Mouse (Mus musculus) stomach, embryonic 14.5 days (tissue): ENCODE data around the gene Cp. TPM values are rescaled to one million over a fixed set of nuclear protein-coding genes. Genes with fewer than 3 reads are reported as not detected.
"Not testable (repeated sequence)": the region's sequence is repeated elsewhere in the genome, so short reads cannot be mapped to it uniquely, and the experiment has no call there.

Source experiments
- ATAC-seq: fragments of 200-750 bp; cut with Nextera tagmentation; 2 replicates; pipeline ENCODE4 v1.8.0; 2017; ENCODE audit warnings: low read depth, moderate TSS enrichment; ENCODE audit not compliant: insufficient number of reproducible peaks, insufficient read depth, low FRiP score
- H3K27ac ChIP-seq: fragments of 300-500 bp; sonication (generic); 2 replicates; pipeline ENCODE4 v1.5.1; 2014; ENCODE audit warnings: mild to moderate bottlenecking, low read length, moderate library complexity, mixed read lengths
- H3K27me3 ChIP-seq: fragments of 300-500 bp; sonication (generic); 2 replicates; pipeline ENCODE4 v1.6.1; 2014; ENCODE audit warnings: low read length, control low read depth, mixed read lengths; ENCODE audit not compliant: control insufficient read depth, insufficient read depth
- H3K36me3 ChIP-seq: fragments of 300-500 bp; sonication (generic); 2 replicates; pipeline ENCODE4 v1.6.1; 2014; ENCODE audit warnings: mild to moderate bottlenecking, control low read depth, low read length, moderate library complexity, mixed read lengths; ENCODE audit not compliant: control insufficient read depth, insufficient read depth
- H3K4me1 ChIP-seq: fragments of 300-500 bp; sonication (generic); 2 replicates; pipeline ENCODE4 v1.6.1; 2014; ENCODE audit warnings: low read length, control low read depth, mixed read lengths; ENCODE audit not compliant: control insufficient read depth, insufficient read depth
- H3K4me2 ChIP-seq: fragments of 300-500 bp; sonication (generic); replicated peaks from 2 replicates; pipeline ENCODE4 v1.6.1; 2014; ENCODE audit warnings: low read depth, low read length, control low read depth
- H3K4me3 ChIP-seq: fragments of 300-500 bp; sonication (generic); 2 replicates; pipeline ENCODE4 v1.5.1; 2014; ENCODE audit warnings: low read depth, low read length, control low read depth
- H3K9ac ChIP-seq: fragments of 300-500 bp; sonication (generic); replicated peaks from 2 replicates; pipeline ENCODE4 v1.6.1; 2014; ENCODE audit warnings: low read depth, mild to moderate bottlenecking, control low read depth, low read length, moderate library complexity, mixed read lengths
- H3K9me3 ChIP-seq: fragments of 300-500 bp; sonication (generic); 2 replicates; pipeline ENCODE4 v1.6.1; 2016; ENCODE audit warnings: low read depth, low read length, control low read depth; ENCODE audit not compliant: control insufficient read depth
- WGBS: fragments of 180-500 bp; shearing (Covaris S2); extraction: QIAGEN DNeasy Blood & Tissue Kit; methylation state at CpG from one replicate; pipeline ENCODE4 v1.1.7; 2014; 5-methylcytosine and 5-hydroxymethylcytosine counted together
- polyA plus RNA-seq: library from polyadenylated mRNA; unstranded; fragments of >200 nt; fragmentation: Nextera tagmentation; extraction: Ambion mirVana; gene quantifications from 2 replicates; pipeline ENCODE4 v1.2.1, GENCODE M21; 2014

Cp gene
- polyA plus RNA-seq: 0.28 and 0.84 TPM in 2 replicates

DNA sequence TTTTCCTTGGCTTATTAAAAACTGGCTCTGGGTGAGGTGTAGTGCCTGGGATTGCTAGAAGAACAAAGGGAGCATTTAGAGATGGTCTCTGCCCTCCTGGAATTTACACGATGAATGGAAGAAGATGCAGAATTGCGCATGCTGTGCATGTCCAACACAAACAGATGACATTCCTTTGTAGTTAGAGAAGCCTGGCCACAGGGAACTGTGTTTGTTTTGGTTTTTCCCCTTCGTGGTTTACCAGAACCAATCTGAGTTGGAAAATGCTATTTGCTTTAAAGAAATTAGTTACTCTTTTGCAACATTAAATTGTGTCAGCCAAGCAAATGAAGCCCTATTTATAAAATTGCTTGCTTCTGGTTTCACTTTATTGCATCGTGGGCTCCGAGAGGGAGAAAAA is at the start of gene Cp:
Cp (plus strand) TSS at position 170 of the 400 bp plus-strand sequence.
- H3K4me2 ChIP-seq: no peak within 1 kb of the TSS
- H3K4me3 ChIP-seq: no peak within 1 kb of the TSS
- no peaks in the 10 kb centered on the region for H3K27me3 ChIP-seq
- no peak for ATAC-seq
- WGBS: 57% methylated on average over 5 of the region's 5 CpGs
- H3K27ac ChIP-seq: no peak within 1 kb of the TSS
- no peak within 1 kb of the TSS for H3K9ac ChIP-seq
- no peaks in the 10 kb centered on the region for H3K36me3 ChIP-seq
- no peaks in the 10 kb centered on the region for H3K9me3 ChIP-seq
- H3K4me1 ChIP-seq: no peaks in the 10 kb centered on the region

DNA sequence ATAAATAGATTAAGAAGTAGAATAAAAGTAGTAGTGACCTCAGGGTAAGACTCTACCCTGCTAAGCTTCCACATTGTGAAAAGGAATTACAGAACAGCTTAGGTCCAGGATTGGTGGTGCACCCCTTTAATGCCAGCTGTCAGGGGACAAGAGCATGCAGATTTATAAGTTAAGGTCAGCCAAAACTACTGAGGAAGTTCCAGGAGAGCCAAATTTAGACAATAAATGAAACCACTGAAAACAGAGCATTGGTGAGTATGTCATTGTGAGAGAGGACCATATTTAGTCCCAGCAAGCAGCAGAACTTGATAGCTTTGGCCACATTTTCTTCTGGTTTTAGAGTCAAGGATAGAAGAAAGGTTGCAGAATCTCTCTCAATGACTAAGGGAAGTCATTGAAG is 8.3 kb upstream of the Cp start:
- H3K36me3 ChIP-seq: no peaks in the 10 kb centered on the region
- no peak for ATAC-seq
- no peak overlapping the region for H3K4me2 ChIP-seq
- no peak overlapping the region for H3K27ac ChIP-seq
- H3K9ac ChIP-seq: no peak overlapping the region
- H3K4me1 ChIP-seq: no peaks in the 10 kb centered on the region
- H3K4me3 ChIP-seq: no peak overlapping the region
- H3K27me3 ChIP-seq: no peaks in the 10 kb centered on the region
- no peaks in the 10 kb centered on the region for H3K9me3 ChIP-seq

DNA sequence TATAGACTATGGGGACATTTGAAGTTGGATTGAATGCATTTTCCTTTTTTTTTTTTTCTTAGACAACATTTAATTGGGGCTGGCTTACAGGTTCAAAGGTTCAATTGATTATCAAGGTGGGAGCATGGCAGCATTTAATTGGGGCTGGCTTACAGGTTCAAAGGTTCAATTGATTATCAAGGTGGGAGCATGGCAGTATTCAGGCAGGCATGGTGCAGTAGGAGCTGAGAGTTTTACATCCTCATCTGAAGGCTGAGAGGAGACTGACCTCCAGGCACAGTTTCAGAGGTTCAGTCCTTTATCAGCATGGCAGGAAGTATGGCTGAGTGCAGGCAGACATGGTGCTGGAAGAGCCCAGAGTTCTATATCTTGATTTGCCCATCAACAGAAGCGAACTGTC is 7.5 kb upstream of the Cp start:
- H3K36me3 ChIP-seq, H3K9me3 ChIP-seq, H3K4me3 ChIP-seq, ATAC-seq, H3K27me3 ChIP-seq, H3K27ac ChIP-seq, H3K4me2 ChIP-seq, H3K4me1 ChIP-seq, H3K9ac ChIP-seq: not testable (repeated sequence)
- WGBS: 88% methylated on average over 1 of the region's 1 CpGs

GRCm38 (mm10) chr3:19953425-19953824 is 3.4 kb upstream of the Cp start:
- no peak overlapping the region for H3K4me2 ChIP-seq
- no peak overlapping the region for H3K4me3 ChIP-seq
- no peaks in the 10 kb centered on the region for H3K27me3 ChIP-seq
- H3K4me1 ChIP-seq: no peaks in the 10 kb centered on the region
- ATAC-seq: no peak
- 55% methylated on average over 1 of the region's 1 CpGs for WGBS
- H3K36me3 ChIP-seq: no peaks in the 10 kb centered on the region
- H3K9ac ChIP-seq: no peak overlapping the region
- H3K27ac ChIP-seq: no peak overlapping the region
- H3K9me3 ChIP-seq: no peaks in the 10 kb centered on the region

- no peaks in the 10 kb centered on the region for H3K9me3 ChIP-seq
- H3K4me2 ChIP-seq: no peak overlapping the region
- H3K27me3 ChIP-seq: no peaks in the 10 kb centered on the region
- no peaks in the 10 kb centered on the region for H3K4me1 ChIP-seq
- H3K4me3 ChIP-seq: no peak overlapping the region
- WGBS: 46% methylated on average over 3 of the region's 3 CpGs
- peak; percentile 56; the same call in 1 of the 2 replicates for ATAC-seq
- H3K36me3 ChIP-seq: no peaks in the 10 kb centered on the region
- H3K9ac ChIP-seq: no peak overlapping the region
- H3K27ac ChIP-seq: no peak overlapping the region
These were observed 3.0 kb upstream of the Cp start for GRCm38 (mm10) chr3:19953865-19954264.

DNA sequence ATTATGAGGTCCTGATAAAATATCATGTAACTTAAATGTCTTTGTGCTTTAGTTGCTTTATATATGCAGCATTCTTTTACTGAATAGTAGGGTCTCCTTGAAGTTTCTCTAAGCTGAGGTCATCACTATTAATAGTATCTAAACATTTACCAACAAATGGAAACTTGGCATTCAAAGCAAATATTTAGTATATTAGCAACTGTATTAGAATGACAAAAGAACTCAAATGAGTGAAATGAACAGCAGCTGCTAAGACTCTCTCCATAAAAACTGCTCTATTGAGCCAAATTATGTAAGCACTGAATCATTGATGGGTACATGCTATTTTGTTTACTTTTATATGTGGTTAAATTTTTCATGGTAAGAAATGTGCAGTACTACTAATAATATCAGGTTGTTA is 1.2 kb downstream of the Cp start:
- Histone ChIP-seq H3K4me1 (no peaks in the 10 kb centered on the region), H3K9ac (no peak overlapping the region)
- ATAC-seq: no peak

GRCm38 (mm10) chr3:19958983-19959382 is 2.1 kb downstream of the Cp start:
- H3K36me3 ChIP-seq: no peaks in the 10 kb centered on the region
- no peak for ATAC-seq
- H3K9ac ChIP-seq: no peak overlapping the region
- no peaks in the 10 kb centered on the region for H3K27me3 ChIP-seq
- H3K9me3 ChIP-seq: no peaks in the 10 kb centered on the region
- no peak overlapping the region for H3K4me2 ChIP-seq
- H3K4me3 ChIP-seq: no peak overlapping the region
- no peaks in the 10 kb centered on the region for H3K4me1 ChIP-seq
- H3K27ac ChIP-seq: no peak overlapping the region
- WGBS: 66% methylated on average over 1 of the region's 1 CpGs

More for the DNA sequence above, 1.2 kb downstream of the Cp start:
- Histone ChIP-seq H3K27ac (no peak overlapping the region), H3K9me3 (no peaks in the 10 kb centered on the region), H3K4me3 (no peak overlapping the region), H3K36me3 (no peaks in the 10 kb centered on the region), H3K27me3 (no peaks in the 10 kb centered on the region), H3K4me2 (no peak overlapping the region)

GRCm38 (mm10) chr3:19960570-19961114 is 3.8 kb downstream of the Cp start:
- no peak for ATAC-seq

DNA sequence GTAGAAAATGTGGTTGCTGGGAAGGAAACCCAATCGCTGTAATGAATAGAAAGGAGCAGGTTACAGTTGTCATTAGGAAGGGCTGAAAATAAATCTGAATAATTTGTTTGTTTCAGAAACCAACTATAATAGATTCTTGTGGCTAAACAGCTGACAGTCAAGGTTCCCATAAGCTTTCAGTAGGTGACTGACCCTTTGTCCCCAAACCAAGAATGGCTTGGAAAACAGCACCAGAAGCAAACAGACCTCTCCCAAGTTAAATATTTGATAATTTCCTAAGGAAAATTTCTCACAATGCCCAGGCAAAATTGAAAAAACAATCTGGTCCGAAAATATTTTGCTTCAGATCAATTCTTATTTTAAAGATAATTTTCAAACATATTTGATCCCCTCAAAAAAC is 4.5 kb downstream of the Cp start:
- Histone ChIP-seq H3K27me3 (no peaks in the 10 kb centered on the region), H3K27ac (no peak overlapping the region), H3K4me3 (no peak overlapping the region), H3K9me3 (no peaks in the 10 kb centered on the region), H3K9ac (no peak overlapping the region), H3K36me3 (no peaks in the 10 kb centered on the region), H3K4me1 (no peaks in the 10 kb centered on the region), H3K4me2 (no peak overlapping the region)
- WGBS: 74% methylated on average over 2 of the region's 2 CpGs
- ATAC-seq: no peak

More at GRCm38 (mm10) chr3:19960570-19961114, 3.8 kb downstream of the Cp start:
- Histone ChIP-seq H3K9ac (no peak overlapping the region), H3K36me3 (no peaks in the 10 kb centered on the region), H3K27me3 (no peaks in the 10 kb centered on the region), H3K4me3 (no peak overlapping the region), H3K9me3 (no peaks in the 10 kb centered on the region), H3K27ac (no peak overlapping the region), H3K4me1 (no peaks in the 10 kb centered on the region), H3K4me2 (no peak overlapping the region)
- WGBS: 65% methylated on average over 3 of the region's 3 CpGs
